Mouse (Mus musculus): ENCODE results near the gene Erbb3. TPM values are rescaled to one million over a fixed set of nuclear protein-coding genes. Genes with fewer than 3 reads are reported as not detected.

The Erbb3 gene
- total and polyA plus RNA-seq, 2 experiments from 2014 or later = 0.41 to 1.3 TPM

DNA sequence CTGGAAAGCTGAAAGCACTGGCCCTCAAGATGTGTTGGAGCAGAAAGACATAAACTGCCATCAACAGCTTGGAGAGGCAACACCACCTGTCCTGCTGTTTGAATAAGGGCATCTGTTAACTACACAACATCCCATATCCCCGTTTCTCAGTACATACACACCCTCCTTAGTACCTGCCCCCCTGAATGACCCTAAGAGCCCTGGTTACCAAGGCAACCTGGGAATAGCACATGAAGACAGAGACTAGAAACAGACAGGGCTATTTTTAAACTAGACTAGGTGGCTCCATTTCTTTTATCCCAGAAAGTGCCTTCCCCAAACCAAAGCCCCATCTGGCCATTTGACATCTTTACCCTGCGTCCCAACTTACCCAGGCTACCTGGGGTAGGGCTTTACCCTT is 46.4 kb downstream of the Erbb3 start:
- Histone ChIP-seq H3K27ac (ENCODE audit: low read depth, low read length) (no peak overlapping the region), H3K4me3 (ENCODE audit: low read depth, low read length) (no peak overlapping the region), H3K36me3 (ENCODE audit: insufficient read depth) (peaks cover 31% of the 10 kb centered on the region), H3K9ac (no peak overlapping the region), H3K9me3 (ENCODE audit: low read length) (no peaks in the 10 kb centered on the region), H3K27me3 (ENCODE audit: insufficient read depth, low read length) (no peaks in the 10 kb centered on the region), H3K4me2 (ENCODE audit: low read depth) (no peak overlapping the region), H3K4me1 (ENCODE audit: insufficient read depth) (peaks cover 7% of the 10 kb centered on the region; the same call in 1 of the 2 replicates)
- no peak for TF ChIP-seq CTCF (IDR thresholded peaks at IDR 0.05; ENCODE audit: low read depth)
- 66% methylated on average over 2 of the region's 2 CpGs for WGBS
- DNase-seq (no peak), ATAC-seq (no peak)

DNA sequence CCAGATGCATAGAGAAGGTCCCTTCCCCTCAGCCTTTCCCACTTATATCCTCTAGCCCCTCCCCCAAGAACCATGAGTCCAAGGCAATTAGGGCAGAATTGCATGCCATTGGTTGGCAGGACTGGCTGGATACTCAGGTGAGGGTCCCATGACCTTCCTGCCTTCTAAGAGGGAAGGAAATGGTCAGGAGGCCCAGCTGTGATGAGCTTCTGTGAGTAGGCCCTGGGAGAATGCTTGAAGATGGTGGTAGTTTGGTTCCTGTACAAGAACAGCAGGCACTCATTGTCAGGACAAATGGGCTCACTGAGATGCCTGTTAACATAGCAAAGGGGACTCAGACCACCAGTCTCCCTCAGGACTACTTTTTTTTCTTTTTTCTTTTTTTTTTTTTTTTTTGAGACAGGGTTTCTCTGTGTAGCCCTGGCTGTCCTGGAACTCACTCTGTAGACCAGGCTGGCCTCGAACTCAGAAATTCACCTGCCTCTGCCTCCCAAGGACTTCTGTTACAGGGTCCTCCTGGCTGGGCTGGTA is 51.0 kb downstream of the Erbb3 start:
- WGBS = 89% methylated on average over 1 of the region's 1 CpGs
- Histone ChIP-seq H3K4me2 (ENCODE audit: low read depth) (no peak overlapping the region), H3K4me1 (ENCODE audit: insufficient read depth) (no peaks in the 10 kb centered on the region), H3K9ac (no peak overlapping the region), H3K27me3 (ENCODE audit: insufficient read depth, low read length) (no peaks in the 10 kb centered on the region), H3K36me3 (ENCODE audit: insufficient read depth) (peaks cover 7% of the 10 kb centered on the region), H3K27ac (ENCODE audit: low read depth, low read length) (no peak overlapping the region), H3K4me3 (ENCODE audit: low read depth, low read length) (no peak overlapping the region), H3K9me3 (ENCODE audit: low read length) (no peaks in the 10 kb centered on the region)
- DNase-seq = no peak
- no peak for TF ChIP-seq CTCF (IDR thresholded peaks at IDR 0.05; ENCODE audit: low read depth)
- no peak for ATAC-seq

- DNase-seq = peak; percentile 92
- Histone ChIP-seq H3K9ac (no peak overlapping the region), H3K4me3 (ENCODE audit: low read depth, low read length) (0 out of 2 replicates have a peak overlapping the region, but pooled peaks have one; percentile 1), H3K36me3 (ENCODE audit: insufficient read depth) (no peaks in the 10 kb centered on the region), H3K27me3 (ENCODE audit: insufficient read depth, low read length) (no peaks in the 10 kb centered on the region), H3K4me1 (ENCODE audit: insufficient read depth) (no peaks in the 10 kb centered on the region), H3K9me3 (ENCODE audit: low read length) (no peaks in the 10 kb centered on the region), H3K27ac (ENCODE audit: low read depth, low read length) (no peak overlapping the region), H3K4me2 (ENCODE audit: low read depth) (peak overlapping the region; percentile 22)
- ATAC-seq = peak; percentile 96
- TF ChIP-seq CTCF (IDR thresholded peaks at IDR 0.05; ENCODE audit: low read depth) = peak; percentile 92
- WGBS = 14% methylated on average over 18 of the region's 18 CpGs
Observed at GRCm38 (mm10) chr10:128536266-128536940, 53.0 kb downstream of the Erbb3 start.

DNA sequence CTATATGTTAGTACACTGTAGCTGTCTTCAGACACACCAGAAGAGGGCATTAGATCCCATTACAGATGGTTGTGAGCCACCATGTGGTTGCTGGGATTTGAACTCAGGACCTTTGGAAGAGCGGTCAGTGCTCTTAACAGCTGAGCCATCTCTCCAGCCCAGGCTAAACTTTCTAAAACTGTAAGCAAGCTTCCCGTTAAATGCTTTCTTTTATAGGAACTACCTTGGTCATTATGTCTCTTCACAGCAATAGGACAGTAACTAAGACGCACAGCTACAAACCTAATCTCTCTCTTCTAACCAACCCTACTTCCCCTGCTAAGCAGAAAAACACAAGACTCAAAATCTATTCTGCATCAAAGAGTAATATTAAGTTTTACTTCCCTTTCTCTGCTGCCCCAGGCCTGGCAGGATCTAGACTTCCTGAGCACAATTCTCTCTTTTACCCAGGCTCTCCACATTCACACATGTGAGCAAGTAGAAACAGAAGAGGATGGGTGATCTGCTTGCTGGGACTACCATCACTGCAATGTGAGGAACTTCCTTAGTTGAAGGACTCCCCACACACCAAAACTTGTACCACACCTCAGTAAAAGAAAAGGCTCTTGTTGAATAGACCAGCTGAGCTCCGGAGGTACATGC is 53.7 kb downstream of the Erbb3 start:
- ATAC-seq = peak; percentile 34; the same call in 1 of the 2 replicates
- no peak overlapping the region for H3K27ac ChIP-seq (ENCODE audit: low read depth, low read length)
- 76% methylated on average over 4 of the region's 4 CpGs for WGBS

GRCm38 (mm10) chr10:128535206-128535605 is 54.2 kb downstream of the Erbb3 start:
- no peaks in the 10 kb centered on the region for H3K4me1 ChIP-seq (ENCODE audit: insufficient read depth)
- H3K36me3 ChIP-seq (ENCODE audit: insufficient read depth) = no peaks in the 10 kb centered on the region
- no peaks in the 10 kb centered on the region for H3K27me3 ChIP-seq (ENCODE audit: insufficient read depth, low read length)
- H3K4me2 ChIP-seq (ENCODE audit: low read depth) = no peak overlapping the region
- H3K27ac ChIP-seq (ENCODE audit: low read depth, low read length) = no peak overlapping the region
- no peak for TF ChIP-seq CTCF (IDR thresholded peaks at IDR 0.05; ENCODE audit: low read depth)
- 78% methylated on average over 2 of the region's 2 CpGs for WGBS
- DNase-seq (no peak), ATAC-seq (no peak)
- no peaks in the 10 kb centered on the region for H3K9me3 ChIP-seq (ENCODE audit: low read length)
- no peak overlapping the region for H3K9ac ChIP-seq
- no peak overlapping the region for H3K4me3 ChIP-seq (ENCODE audit: low read depth, low read length)

More for the DNA sequence above, 53.7 kb downstream of the Erbb3 start:
- no peaks in the 10 kb centered on the region for H3K27me3 ChIP-seq (ENCODE audit: insufficient read depth, low read length)
- no peaks in the 10 kb centered on the region for H3K9me3 ChIP-seq (ENCODE audit: low read length)
- no peak overlapping the region for H3K9ac ChIP-seq
- no peak for DNase-seq
- H3K36me3 ChIP-seq (ENCODE audit: insufficient read depth) = no peaks in the 10 kb centered on the region
- TF ChIP-seq CTCF (IDR thresholded peaks at IDR 0.05; ENCODE audit: low read depth) = no peak
- peak overlapping the region; percentile 22 for H3K4me2 ChIP-seq (ENCODE audit: low read depth)
- 0 out of 2 replicates have a peak overlapping the region, but pooled peaks have one; percentile 1 for H3K4me3 ChIP-seq (ENCODE audit: low read depth, low read length)
- no peaks in the 10 kb centered on the region for H3K4me1 ChIP-seq (ENCODE audit: insufficient read depth)

DNA sequence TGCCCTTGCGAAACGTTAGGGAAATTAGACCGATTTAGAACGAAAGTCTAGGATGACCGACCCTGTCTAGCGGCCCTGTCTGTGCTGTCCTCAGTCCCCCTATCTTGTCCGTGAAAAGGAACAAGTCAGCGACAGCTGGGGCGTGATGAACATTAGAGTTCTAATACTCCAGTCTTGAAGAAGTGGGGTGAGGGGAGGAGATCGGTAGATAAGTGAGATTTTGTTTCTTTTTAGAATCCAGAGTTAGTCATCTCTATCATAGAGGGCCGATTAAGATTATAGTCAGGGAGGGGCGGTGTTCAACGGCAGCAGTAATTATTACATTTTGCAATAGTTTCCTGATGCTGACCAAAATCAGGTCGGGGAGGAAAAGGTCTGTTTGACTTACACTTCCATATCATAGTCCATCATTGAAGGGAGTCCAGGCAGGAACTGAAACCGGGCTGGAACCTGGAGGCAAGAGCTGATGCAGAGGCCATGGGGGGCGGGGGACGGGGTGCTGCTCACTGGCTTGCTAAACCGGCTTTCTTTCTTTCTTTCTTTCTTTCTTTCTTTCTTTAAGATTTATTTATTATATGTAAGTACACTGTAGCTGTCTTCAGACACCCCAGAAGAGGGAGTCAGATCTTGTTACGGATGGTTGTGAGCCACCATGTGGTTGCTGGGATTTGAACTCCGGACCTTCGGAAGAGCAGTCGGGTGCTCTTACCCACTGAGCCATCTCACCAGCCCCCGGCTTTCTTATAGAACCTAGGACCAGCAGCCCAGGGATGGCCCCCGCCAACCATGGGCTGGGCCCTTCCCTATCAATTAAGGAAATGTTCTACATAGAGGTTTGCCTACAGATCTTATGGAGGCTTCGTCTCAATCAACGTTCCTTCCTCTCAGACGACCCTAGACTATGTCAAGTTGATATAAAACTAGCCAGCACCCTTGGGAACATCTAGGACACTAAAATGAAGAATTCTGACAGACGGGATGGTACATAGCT is 62.8 kb downstream of the Erbb3 start:
- Histone ChIP-seq H3K27me3 (ENCODE audit: insufficient read depth, low read length) (0 out of 2 replicates have a peak, but pooled peaks cover 4% of the 10 kb centered on the region), H3K4me1 (ENCODE audit: insufficient read depth) (peaks cover 6% of the 10 kb centered on the region; the same call in 1 of the 2 replicates), H3K27ac (ENCODE audit: low read depth, low read length) (no peak overlapping the region), H3K9me3 (ENCODE audit: low read length) (no peaks in the 10 kb centered on the region), H3K36me3 (ENCODE audit: insufficient read depth) (no peaks in the 10 kb centered on the region), H3K9ac (no peak overlapping the region), H3K4me2 (ENCODE audit: low read depth) (peak overlapping the region; percentile 96), H3K4me3 (ENCODE audit: low read depth, low read length) (peak overlapping the region; percentile 59)
- no peak for TF ChIP-seq CTCF (IDR thresholded peaks at IDR 0.05; ENCODE audit: low read depth)
- ATAC-seq = no peak
- 29% methylated on average over 28 of the region's 28 CpGs for WGBS
- no peak for DNase-seq

Measured in forebrain, postnatal 0 days (tissue).